ENCODE assay signal across 15 mouse cellular contexts in the genomic region with DNA sequence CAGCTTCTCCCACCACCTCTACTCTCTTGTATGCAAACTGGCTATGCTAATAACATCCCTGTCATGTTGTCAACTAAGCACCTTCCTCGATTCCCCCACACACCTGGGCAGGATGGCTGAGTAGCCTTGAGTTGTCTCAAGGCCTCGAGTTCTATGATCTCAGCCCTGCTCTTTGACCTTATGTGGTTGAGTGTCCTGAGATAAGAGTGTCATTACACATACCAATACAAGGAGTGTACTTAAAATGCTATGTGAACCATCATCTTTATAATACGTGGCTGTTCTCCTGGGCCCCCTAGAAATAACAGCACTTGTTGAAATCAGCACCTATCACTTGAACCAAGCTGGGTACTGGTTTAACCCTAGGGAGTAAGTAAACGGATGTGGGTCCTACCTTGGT.
"Had no signal": no experiment of that assay in that cellular context is flagged by ENCODE, and none has a peak within 500 bp of the region (broad histone marks: within the 10 kb centered on the region; RNA-seq: fewer than 3 reads in every experiment).

No protein-coding gene starts in this region.

- H3K9me3 ChIP-seq: neural tube, embryonic 15.5 days; stomach, embryonic 15.5 days had no signal

- H3K4me3 ChIP-seq: neural tube, embryonic 15.5 days; stomach, embryonic 15.5 days had no signal

- H3K9ac ChIP-seq: neural tube, embryonic 15.5 days; stomach, embryonic 15.5 days had no signal

- H3K27ac ChIP-seq: neural tube, embryonic 15.5 days; stomach, embryonic 15.5 days; stomach, postnatal 0 days had no signal

- H3K4me1 ChIP-seq: stomach, embryonic 15.5 days had no signal

- H3K27me3 ChIP-seq: stomach, embryonic 15.5 days had no signal

- H3K36me3 ChIP-seq: neural tube, embryonic 15.5 days; stomach, embryonic 15.5 days had no signal

- DNase-seq: retina, postnatal 1 day; right cerebral cortex, adult 18-20 months; right cerebral cortex, postnatal 14 days; right cerebral cortex, postnatal 25 days; right cerebral cortex, postnatal 4 days; spleen, adult 18-20 months; thymus, adult 18-20 months; thymus, adult 2 months; thymus, postnatal 14 days; thymus, postnatal 25 days; thymus, postnatal 36 days; thymus, postnatal 4 days had no signal

- H3K4me2 ChIP-seq: neural tube, embryonic 15.5 days; stomach, embryonic 15.5 days had no signal
